22 mouse cellular contexts compared by ENCODE assay signal in the genomic region with DNA sequence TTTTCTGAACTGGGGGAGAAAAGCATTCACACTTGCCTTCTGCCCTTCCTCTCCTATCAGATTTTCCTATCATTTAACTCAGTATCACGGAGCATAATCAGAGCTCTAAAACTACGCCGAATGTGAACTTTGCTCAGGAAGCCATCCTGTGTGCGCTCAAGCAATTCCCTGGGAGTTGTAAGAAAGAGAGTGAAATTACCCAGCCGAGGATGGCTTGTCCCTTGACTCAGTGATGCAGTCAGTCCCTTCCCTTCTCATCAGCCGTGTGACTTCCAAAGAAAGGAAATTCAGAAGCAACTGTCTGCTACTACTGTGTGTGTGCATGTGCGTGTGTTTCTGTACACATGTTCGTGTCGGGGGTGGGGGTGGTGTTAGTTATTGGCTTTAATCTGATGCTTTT.
DNase-seq lines count a peak whose midpoint lies in the region; ATAC-seq and TF ChIP-seq lines count a peak whose summit lies in the region.
"Had no signal": no experiment of that assay in that cellular context is flagged by ENCODE, and none has a peak within 500 bp of the region (broad histone marks: within the 10 kb centered on the region; RNA-seq: fewer than 3 reads in every experiment).

No protein-coding gene starts in this region.

- 0 out of 2 replicates have a peak, but pooled peaks have one; percentile 53 for ATAC-seq in kidney, embryonic 14.5 days (ENCODE audit: low FRiP score, low TSS enrichment)
- peak; percentile 65 for ATAC-seq in kidney, embryonic 15.5 days (replicated peaks; ENCODE audit: low FRiP score)
- peak; percentile 68; the same call in 1 of the 2 replicates for ATAC-seq in kidney, embryonic 16.5 days (ENCODE audit: low FRiP score, low TSS enrichment)
- no peak for ATAC-seq in kidney, postnatal 0 days (replicated peaks; ENCODE audit: low FRiP score, low read depth)
- ATAC-seq: activated CD4-positive, CD25-positive, alpha-beta regulatory T cell, adult 4 months; CD4-positive, CD25-positive, alpha-beta regulatory T cell, adult 4 months; Patski had no signal

- H3K36me3 ChIP-seq in kidney, embryonic 14.5 days (ENCODE audit: control insufficient read depth, insufficient read depth, low read length) = no peaks in the 10 kb centered on the region
- no peaks in the 10 kb centered on the region for H3K36me3 ChIP-seq in kidney, embryonic 15.5 days
- H3K36me3 ChIP-seq in kidney, embryonic 16.5 days (ENCODE audit: insufficient read depth, low read length) = no peaks in the 10 kb centered on the region
- H3K36me3 ChIP-seq in kidney, postnatal 0 days (ENCODE audit: insufficient read depth, low read length) = no peaks in the 10 kb centered on the region
- H3K36me3 ChIP-seq: G1E had no signal

- H3K27me3 ChIP-seq in kidney, embryonic 14.5 days (ENCODE audit: control insufficient read depth, insufficient read depth, low read length) = no peaks in the 10 kb centered on the region
- no peaks in the 10 kb centered on the region for H3K27me3 ChIP-seq in kidney, embryonic 15.5 days
- no peaks in the 10 kb centered on the region for H3K27me3 ChIP-seq in kidney, embryonic 16.5 days (ENCODE audit: insufficient read depth, low read length)
- H3K27me3 ChIP-seq in kidney, postnatal 0 days (ENCODE audit: insufficient read depth, low read length) = no peaks in the 10 kb centered on the region
- H3K27me3 ChIP-seq: CH12.LX, Patski had no signal

- no peak overlapping the region for H3K4me3 ChIP-seq in kidney, embryonic 14.5 days (ENCODE audit: low read length)
- no peak overlapping the region for H3K4me3 ChIP-seq in kidney, embryonic 15.5 days (replicated peaks)
- no peak overlapping the region for H3K4me3 ChIP-seq in kidney, embryonic 16.5 days (ENCODE audit: low read length)
- H3K4me3 ChIP-seq in kidney, postnatal 0 days (replicated peaks; ENCODE audit: low read depth, low read length) = no peak overlapping the region

- H3K9me3 ChIP-seq in kidney, embryonic 14.5 days (ENCODE audit: control insufficient read depth, low read length) = no peaks in the 10 kb centered on the region
- no peaks in the 10 kb centered on the region for H3K9me3 ChIP-seq in kidney, embryonic 15.5 days (replicated peaks)
- no peaks in the 10 kb centered on the region for H3K9me3 ChIP-seq in kidney, embryonic 16.5 days (ENCODE audit: low read length)
- no peaks in the 10 kb centered on the region for H3K9me3 ChIP-seq in kidney, postnatal 0 days (replicated peaks; ENCODE audit: low read length)

- H3K4me1 ChIP-seq in kidney, embryonic 14.5 days (ENCODE audit: control insufficient read depth, insufficient read depth, low read length) = no peaks in the 10 kb centered on the region
- H3K4me1 ChIP-seq in kidney, embryonic 15.5 days = peaks cover 9% of the 10 kb centered on the region; the same call in 1 of the 2 replicates
- peaks cover 12% of the 10 kb centered on the region for H3K4me1 ChIP-seq in kidney, embryonic 16.5 days (ENCODE audit: insufficient read depth, low read length)
- H3K4me1 ChIP-seq in kidney, postnatal 0 days (replicated peaks; ENCODE audit: insufficient read depth, low read length) = 0 out of 2 replicates have a peak, but pooled peaks cover 3% of the 10 kb centered on the region

- TF ChIP-seq CTCF in kidney, postnatal 0 days (IDR thresholded peaks at IDR 0.05; ENCODE audit: low read depth) = no peak

- DNase-seq in kidney, postnatal 14 days = no peak
- no peak for DNase-seq in kidney, postnatal 10 days
- DNase-seq in kidney, postnatal 25 days = no peak
- DNase-seq in kidney, postnatal 0 days (ENCODE audit: low spot score) = peak; percentile 20
- no peak for DNase-seq in kidney, adult 9 months
- DNase-seq: adrenal gland, adult 2 months; adrenal gland, adult 8-10 months; adrenal gland, postnatal 10 days; adrenal gland, postnatal 14 days; adrenal gland, postnatal 25 days; adrenal gland, postnatal 36 days; B cell, adult 2 months; cerebellum, adult 11 months; cerebellum, adult 11-12 months had no signal

- H3K4me2 ChIP-seq in kidney, embryonic 14.5 days (replicated peaks; ENCODE audit: low read depth, low read length) = no peak overlapping the region
- H3K4me2 ChIP-seq in kidney, embryonic 15.5 days = no peak overlapping the region
- no peak overlapping the region for H3K4me2 ChIP-seq in kidney, embryonic 16.5 days (replicated peaks; ENCODE audit: low read depth, low read length)
- H3K4me2 ChIP-seq in kidney, postnatal 0 days (ENCODE audit: low read length) = no peak overlapping the region

- no peak overlapping the region for H3K9ac ChIP-seq in kidney, embryonic 14.5 days (ENCODE audit: low read depth, low read length)
- H3K9ac ChIP-seq in kidney, embryonic 15.5 days = no peak overlapping the region
- H3K9ac ChIP-seq in kidney, embryonic 16.5 days (replicated peaks; ENCODE audit: low read length) = no peak overlapping the region
- H3K9ac ChIP-seq in kidney, postnatal 0 days (ENCODE audit: low read depth, low read length) = no peak overlapping the region

- 47% methylated on average over 9 of the region's 9 CpGs for WGBS in kidney, embryonic 14.5 days
- 48% methylated on average over 9 of the region's 9 CpGs for WGBS in kidney, embryonic 15.5 days
- WGBS in kidney, embryonic 16.5 days = 47% methylated on average over 9 of the region's 9 CpGs
- WGBS in kidney, postnatal 0 days = 39% methylated on average over 9 of the region's 9 CpGs

- H3K27ac ChIP-seq in kidney, embryonic 14.5 days (ENCODE audit: low read depth, low read length) = no peak overlapping the region
- no peak overlapping the region for H3K27ac ChIP-seq in kidney, embryonic 15.5 days
- H3K27ac ChIP-seq in kidney, embryonic 16.5 days (ENCODE audit: low read length) = no peak overlapping the region
- H3K27ac ChIP-seq in kidney, postnatal 0 days = no peak overlapping the region
